Mouse (Mus musculus) CD4-positive, CD25-positive, alpha-beta regulatory T cell, adult 4 months (primary cell): Measurements from ENCODE around the gene Pcsk6. TPM values are rescaled to one million over a fixed set of nuclear protein-coding genes. Genes with fewer than 3 reads are reported as not detected.
"Not testable (repeated sequence)": the region's sequence is repeated elsewhere in the genome, so short reads cannot be mapped to it uniquely, and the experiment has no call there.

Source experiments
- ATAC-seq: one replicate; pipeline ENCODE4 v1.8.0; 2017
- polyA plus RNA-seq, 2 experiments: library from polyadenylated mRNA; unstranded; fragments of 100-300 nt; shearing (Covaris generic); gene quantifications; one replicate each; pipeline ENCODE4 v1.2.1; 2017

Gene Pcsk6
- polyA plus RNA-seq, 2 experiments from 2014 or later, result not detected

DNA sequence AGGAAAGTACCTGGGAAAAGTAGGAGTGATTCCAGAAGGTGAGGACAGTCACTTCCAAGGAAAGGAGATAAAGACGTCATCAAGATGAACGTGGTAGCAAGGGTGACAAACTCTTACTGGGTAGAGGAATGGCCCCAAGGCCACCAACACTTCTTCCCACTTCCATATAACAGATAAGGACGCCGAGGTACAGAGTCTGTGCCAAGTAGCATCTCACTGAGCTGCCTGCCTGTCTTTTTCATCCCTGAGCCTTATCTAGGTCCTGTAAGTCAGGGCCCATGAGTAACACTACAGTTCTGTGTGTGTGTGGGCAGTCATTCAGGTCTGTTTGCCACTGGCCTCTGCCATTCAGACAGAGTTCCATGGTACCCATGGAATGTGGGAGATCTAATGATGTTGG, 23.4 kb downstream of the Pcsk6 start:
- no peak for ATAC-seq

GRCm38 (mm10) chr7:65885819-65886218, 24.3 kb downstream of the Pcsk6 start:
- no peak for ATAC-seq

DNA sequence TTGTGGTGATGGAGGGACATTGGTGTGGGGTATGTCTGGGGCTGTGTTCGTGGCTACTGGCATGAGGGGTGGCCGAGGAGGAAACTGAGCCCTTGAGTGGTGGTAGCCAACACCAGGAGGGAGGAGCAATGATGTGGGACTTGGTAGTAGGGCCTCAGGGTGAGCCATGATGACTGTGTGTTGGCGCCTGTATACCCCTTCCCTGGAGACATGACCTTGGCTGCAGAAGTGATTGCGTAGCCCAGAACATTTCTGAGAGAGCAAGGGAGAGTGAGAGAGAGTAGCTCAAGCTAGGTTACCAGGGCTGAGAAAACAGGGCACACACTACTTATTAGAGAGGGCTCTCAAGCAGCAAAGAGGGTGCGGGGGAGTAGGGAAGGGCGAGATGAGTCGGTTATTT, 30.3 kb downstream of the Pcsk6 start:
- no peak for ATAC-seq

GRCm38 (mm10) chr7:65892264-65892828, 30.8 kb downstream of the Pcsk6 start:
- ATAC-seq, result no peak

GRCm38 (mm10) chr7:65893546-65893945, 32.0 kb downstream of the Pcsk6 start:
- ATAC-seq, result no peak

- no peak for ATAC-seq
Measured at GRCm38 (mm10) chr7:65895262-65895661, 33.7 kb downstream of the Pcsk6 start.

GRCm38 (mm10) chr7:65901231-65901630, 39.7 kb downstream of the Pcsk6 start:
- ATAC-seq, result no peak

DNA sequence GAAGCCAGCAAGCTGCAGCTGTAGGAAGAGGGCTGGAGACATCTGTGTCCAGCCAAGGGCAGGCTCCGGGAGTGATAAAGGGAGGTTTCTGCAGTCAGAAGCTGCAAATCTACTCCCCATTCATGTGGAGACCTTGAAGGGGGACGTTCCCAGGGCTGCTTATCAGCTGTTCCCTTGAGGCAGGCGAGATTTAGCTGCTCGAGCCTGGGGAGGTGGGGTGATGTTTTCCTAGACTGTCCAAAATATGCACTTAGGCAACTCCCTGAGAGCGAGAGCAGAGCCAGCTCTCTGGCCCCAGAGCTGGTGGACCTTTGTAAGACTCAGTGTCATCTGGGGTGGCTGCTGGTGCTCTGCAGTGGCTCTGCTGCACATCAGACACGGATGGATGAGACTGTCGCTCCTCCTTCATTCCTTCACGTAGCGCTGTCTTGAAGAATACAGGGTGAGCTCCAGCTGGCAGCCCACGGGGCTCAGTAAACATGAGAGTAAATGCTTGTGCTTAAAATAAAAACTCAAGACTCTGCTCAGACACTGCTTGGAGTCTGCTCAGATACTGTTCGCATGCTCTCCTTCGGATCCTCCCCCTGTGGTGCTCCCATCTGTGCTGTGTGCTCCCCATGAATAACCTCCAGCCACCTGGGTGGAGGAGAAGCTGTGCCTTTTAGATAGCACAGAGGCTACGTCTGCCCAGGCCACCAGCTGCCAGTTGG, 41.1 kb downstream of the Pcsk6 start:
- no peak for ATAC-seq

- ATAC-seq, result no peak
Measured at GRCm38 (mm10) chr7:65903456-65903855, 41.9 kb downstream of the Pcsk6 start.

GRCm38 (mm10) chr7:65906528-65907272, 45.2 kb downstream of the Pcsk6 start:
- ATAC-seq, result no peak

DNA sequence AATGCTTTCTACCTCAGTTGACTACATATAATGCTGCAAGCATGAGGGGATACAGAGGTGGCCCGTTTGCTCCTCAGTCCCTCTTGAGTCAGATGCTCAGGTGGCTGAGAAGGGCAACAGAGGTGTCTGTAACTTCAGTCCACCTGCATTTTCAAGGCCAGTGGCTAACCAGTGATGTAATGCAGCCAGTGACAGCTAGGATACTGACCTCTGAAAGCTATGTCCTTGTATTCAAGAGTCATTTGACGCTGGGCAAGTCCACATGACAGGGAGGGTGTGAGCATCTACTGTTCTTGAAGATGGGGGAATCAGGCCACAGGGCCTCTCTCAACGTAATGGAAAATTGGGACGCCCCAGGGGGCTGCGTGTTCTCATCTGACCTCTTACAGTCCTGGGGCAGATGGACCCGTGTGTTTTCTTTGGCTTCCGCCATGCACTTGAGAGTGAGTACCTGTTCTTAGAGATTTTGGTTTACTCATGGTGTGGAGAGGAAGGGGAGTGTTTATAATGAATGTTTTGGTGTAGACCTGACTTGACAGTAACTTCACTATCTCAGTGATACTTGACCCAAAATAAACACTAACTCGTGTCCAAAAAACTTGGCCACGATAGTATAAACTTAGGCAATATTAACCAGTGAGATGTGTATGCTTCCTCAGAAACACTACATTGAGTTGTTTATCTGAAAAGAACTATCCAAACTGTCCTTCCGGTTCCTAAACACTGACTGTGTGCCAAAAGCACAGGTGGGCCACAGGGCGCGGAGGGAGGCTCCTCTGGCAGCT, 48.0 kb downstream of the Pcsk6 start:
- no peak for ATAC-seq

DNA sequence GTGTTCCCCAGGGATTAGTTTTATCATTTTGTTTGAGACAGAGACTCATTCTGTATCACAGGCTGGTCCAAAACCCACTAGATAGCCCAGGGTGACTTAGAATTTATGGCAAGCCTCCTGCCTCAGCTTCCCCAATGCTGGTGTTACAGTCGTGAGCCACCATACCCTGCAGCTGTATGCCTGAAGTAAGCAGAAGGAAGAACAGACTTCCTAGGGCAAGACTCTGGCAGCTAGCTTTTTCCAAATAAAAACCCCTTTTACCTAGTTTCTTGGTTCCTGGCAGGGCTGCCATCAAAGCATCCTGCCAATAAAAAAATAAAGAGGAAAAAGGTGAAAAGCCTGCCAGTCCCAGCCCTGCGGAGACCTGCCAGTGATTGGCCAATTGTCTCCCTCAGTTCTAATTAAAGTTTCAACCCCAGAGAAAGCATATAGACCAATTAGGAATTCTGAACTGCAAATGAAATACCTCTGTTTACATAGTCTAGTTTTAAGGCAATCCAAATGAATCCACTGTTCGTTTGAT, 51.6 kb downstream of the Pcsk6 start:
- ATAC-seq, result no peak

DNA sequence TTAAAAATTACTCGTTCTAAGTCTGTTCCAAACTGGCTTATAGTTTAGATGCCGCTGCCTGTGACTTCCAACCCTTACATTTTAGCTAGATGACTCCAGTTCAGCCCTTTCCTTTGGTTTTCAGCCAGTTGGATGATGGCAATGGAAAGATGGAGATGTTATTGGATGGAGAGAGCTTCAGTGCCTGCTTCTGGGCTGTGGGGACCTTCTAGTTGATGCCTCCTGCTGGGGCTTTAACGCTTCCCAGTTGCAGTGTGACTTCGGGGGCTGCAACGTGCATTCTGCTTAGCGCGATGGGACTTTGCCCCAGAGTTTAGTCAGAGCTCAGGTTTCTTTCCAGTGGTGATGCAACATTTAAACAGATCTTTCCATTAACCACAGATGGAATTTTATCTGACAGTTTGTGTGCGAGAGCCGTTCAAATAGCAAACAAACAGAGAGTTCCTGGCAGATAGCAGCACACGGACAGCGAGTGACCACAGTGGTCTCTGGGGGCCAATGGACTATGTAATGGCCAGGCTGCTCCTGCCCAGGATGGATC, 53.3 kb downstream of the Pcsk6 start:
- ATAC-seq, result no peak

DNA sequence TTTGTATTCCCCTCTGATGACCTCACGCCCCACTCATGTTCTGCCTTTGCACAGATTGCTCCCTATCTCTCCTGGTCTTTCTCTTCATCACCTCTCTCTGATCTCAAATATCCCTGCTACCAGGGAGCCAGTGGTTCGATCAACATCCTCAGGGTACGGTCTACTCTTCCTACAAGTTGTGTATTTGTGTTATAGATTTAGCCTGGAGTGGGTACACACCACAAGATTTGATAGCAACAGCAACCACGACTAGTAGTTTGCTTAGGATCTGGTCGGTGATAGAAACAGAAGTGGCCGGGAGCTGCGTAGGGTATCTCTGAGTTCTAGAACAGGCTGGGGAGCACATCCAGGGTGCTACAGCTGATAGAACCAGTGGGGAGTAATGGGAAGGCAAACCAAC, 54.3 kb downstream of the Pcsk6 start:
- no peak for ATAC-seq

- ATAC-seq, result no peak
Measured at GRCm38 (mm10) chr7:65916566-65916965, 55.0 kb downstream of the Pcsk6 start.

DNA sequence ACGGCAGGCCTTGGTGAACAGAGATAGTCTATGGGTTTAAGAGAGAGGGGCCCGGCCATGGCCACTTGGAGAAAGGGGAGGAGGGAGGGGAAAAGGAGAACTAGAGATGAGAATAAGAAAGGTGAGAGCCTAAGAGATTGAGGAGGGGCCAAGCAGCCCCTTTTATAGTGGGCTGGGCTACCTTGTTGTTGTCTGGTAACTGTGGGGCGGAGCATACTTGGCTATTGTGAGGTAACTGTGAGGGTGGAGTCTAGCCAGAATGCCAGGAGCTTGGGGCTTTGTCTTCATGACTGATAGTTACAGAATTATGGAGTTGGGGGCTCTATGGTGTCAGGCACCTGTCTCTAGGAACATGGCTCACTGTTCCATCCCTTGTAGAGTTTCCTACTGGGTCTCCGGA, 56.9 kb downstream of the Pcsk6 start:
- no peak for ATAC-seq

DNA sequence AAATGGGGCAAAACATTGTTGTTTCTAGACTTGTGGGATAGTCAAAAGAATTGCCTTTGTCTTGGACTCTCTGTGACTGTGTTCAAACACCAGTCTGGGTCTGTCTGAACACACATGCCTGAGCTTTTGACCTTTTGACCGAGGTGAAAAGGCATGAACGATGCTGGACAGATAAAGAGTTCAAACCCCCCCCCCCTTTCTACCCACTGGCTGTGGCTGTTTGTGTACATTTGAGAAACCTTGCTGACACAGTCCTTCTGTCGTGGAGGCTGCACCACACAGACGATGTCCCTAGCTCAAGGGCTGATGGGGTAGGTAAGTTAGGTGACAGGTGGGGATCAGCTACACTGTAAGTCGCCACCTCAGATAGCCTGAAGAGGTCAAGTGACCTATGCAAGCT, 67.9 kb downstream of the Pcsk6 start:
- no peak for ATAC-seq

DNA sequence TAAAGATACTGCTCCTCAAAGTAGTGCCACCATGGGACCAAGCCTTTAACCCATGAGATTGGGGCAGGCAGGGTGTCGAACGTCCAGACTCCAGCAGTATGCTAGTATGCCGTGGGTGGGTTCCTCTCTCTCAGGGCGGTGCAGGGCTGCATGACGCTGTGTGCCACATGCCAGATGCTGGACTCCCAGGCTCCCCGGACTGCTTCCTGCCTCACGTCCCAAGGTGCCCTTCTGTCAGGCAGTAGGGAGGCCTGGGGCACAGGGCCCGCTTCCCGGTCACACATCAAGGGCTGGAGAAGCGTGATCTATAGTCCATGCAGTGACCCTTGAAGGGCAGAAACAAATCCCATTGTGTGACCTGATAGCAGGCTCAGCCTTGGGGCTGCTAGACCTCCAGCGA, 68.9 kb downstream of the Pcsk6 start:
- no peak for ATAC-seq

DNA sequence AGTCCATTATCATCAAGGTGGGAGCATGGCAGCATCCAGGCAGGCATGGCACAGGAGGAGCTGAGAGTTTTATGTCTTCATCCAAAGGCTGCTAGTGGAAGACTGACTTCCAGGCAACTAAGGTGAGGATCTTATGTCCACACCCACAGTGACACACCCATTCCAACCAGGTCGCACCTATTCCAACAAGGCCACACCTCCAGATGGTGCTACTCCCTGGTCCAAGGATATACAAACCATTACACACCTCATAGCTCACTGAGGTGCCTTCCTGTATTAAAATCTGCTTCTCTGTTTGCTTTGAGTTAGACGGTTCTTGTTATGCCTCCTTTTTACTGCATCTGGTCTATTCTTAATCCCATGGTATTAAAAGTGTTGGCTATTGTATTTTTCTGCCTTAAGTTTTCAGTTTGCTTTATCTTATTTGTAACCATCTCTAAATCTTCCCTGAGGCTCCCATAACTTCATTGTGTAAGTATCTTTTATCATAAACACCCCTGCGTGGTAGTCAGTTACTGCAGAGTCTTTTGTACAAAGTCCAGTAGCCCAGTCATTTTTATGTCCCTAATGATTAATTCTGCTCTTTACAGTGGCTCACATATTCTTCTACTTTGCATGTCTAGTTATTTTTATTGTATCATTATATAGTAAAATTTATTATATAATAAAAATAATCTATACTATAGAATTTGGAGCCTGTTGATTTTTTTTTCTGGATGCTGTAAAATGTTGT, 72.9 kb downstream of the Pcsk6 start:
- ATAC-seq, result not testable (repeated sequence)

- ATAC-seq, result no peak
Measured at GRCm38 (mm10) chr7:65935211-65935610, 73.7 kb downstream of the Pcsk6 start.

DNA sequence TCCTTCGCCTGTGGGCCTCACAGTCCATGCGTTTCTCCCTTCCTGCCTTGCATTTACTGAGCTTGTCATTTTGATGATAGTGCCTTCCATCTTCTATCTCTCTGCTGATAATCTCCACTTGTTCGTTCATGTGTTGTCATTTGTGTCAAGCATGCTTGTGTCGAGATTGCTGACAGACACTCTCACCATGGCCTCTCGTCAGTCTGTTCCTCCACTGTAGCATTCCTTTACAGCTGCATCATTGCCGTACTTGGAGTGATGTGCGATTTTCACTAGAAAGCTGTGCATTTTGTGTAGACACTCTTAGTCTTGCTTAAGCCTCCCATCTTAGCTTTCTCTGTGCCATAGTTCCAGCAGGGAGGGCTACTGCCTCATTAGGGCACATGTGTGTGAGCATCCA, 79.5 kb downstream of the Pcsk6 start:
- no peak for ATAC-seq
